Mouse (Mus musculus): ENCODE measurements at regions not wholly inside any gene's neighbourhood (a gene's known extent, or its start where the extent isn't known, plus 50 kb on each side); places are given as distances from the start of the nearest gene placed in this dataset.
"Not testable (repeated sequence)": the region's sequence is repeated elsewhere in the genome, so short reads cannot be mapped to it uniquely, and the experiment has no call there.

- DNase-seq (ENCODE audit: low spot score), result peak; percentile 15
Measured at GRCm38 (mm10) chr6:89153027-89153662, 209.3 kb downstream of the Plxna1 start.

- no peak for DNase-seq (ENCODE audit: low spot score)
Measured at GRCm38 (mm10) chr6:89157501-89157900, 204.9 kb downstream of the Plxna1 start.

GRCm38 (mm10) chr6:89160051-89160450, 202.4 kb downstream of the Plxna1 start:
- DNase-seq (ENCODE audit: low spot score), result no peak

GRCm38 (mm10) chr6:89161746-89162145, 200.7 kb downstream of the Plxna1 start:
- DNase-seq (ENCODE audit: low spot score), result no peak

- DNase-seq (ENCODE audit: low spot score), result no peak
Measured at GRCm38 (mm10) chr6:89169520-89169919, 192.9 kb downstream of the Plxna1 start.

GRCm38 (mm10) chr6:89184920-89185319, 177.5 kb downstream of the Plxna1 start:
- DNase-seq (ENCODE audit: low spot score), result not testable (repeated sequence)

GRCm38 (mm10) chr6:89200514-89201284, 161.7 kb downstream of the Plxna1 start:
- DNase-seq (ENCODE audit: low spot score), result not testable (repeated sequence)

- no peak for DNase-seq (ENCODE audit: low spot score)
Measured at GRCm38 (mm10) chr6:89215021-89215420, 147.4 kb downstream of the Plxna1 start.

- peak; percentile 71 for DNase-seq (ENCODE audit: low spot score)
Measured at GRCm38 (mm10) chr6:89235416-89236075, 126.9 kb downstream of the Plxna1 start.

GRCm38 (mm10) chr6:89236226-89236625, 126.2 kb downstream of the Plxna1 start:
- peak; percentile 39 for DNase-seq (ENCODE audit: low spot score)

GRCm38 (mm10) chr6:89236892-89237646, 125.4 kb downstream of the Plxna1 start:
- no peak for DNase-seq (ENCODE audit: low spot score)

GRCm38 (mm10) chr6:89238871-89239270, 123.5 kb downstream of the Plxna1 start:
- no peak for DNase-seq (ENCODE audit: low spot score)

- DNase-seq (ENCODE audit: low spot score), result no peak
Measured at GRCm38 (mm10) chr6:89239511-89239910, 122.9 kb downstream of the Plxna1 start.

- DNase-seq (ENCODE audit: low spot score), result no peak
Measured at GRCm38 (mm10) chr6:89240168-89240705, 122.2 kb downstream of the Plxna1 start.

GRCm38 (mm10) chr6:89242371-89243288, 119.8 kb downstream of the Plxna1 start:
- peak; percentile 74 for DNase-seq (ENCODE audit: low spot score)

GRCm38 (mm10) chr6:89245506-89245905, 116.9 kb downstream of the Plxna1 start:
- peak; percentile 18 for DNase-seq (ENCODE audit: low spot score)

- DNase-seq (ENCODE audit: low spot score), result no peak
Measured at GRCm38 (mm10) chr6:89246261-89246660, 116.2 kb downstream of the Plxna1 start.

- DNase-seq (ENCODE audit: low spot score), result no peak
Measured at GRCm38 (mm10) chr6:89248574-89248973, 113.8 kb downstream of the Plxna1 start.

GRCm38 (mm10) chr6:89249303-89249702, 113.1 kb downstream of the Plxna1 start:
- DNase-seq (ENCODE audit: low spot score), result no peak

- DNase-seq (ENCODE audit: low spot score), result no peak
Measured at GRCm38 (mm10) chr6:89251641-89252040, 110.8 kb downstream of the Plxna1 start.

- no peak for DNase-seq (ENCODE audit: low spot score)
Measured at GRCm38 (mm10) chr6:89256022-89256421, 106.4 kb downstream of the Plxna1 start.
